Mouse (Mus musculus): ENCODE results near the gene Ankrd50. TPM values are rescaled to one million over a fixed set of nuclear protein-coding genes. Genes with fewer than 3 reads are reported as not detected.

The Ankrd50 gene
- 20.1 and 20.4 TPM in 2 replicates for polyA plus RNA-seq (2014; fragmentation: Nextera tagmentation; extraction: Ambion mirVana)

- peak; percentile 89 for ATAC-seq (replicated peaks; ENCODE audit: insufficient number of reproducible peaks, low FRiP score, low TSS enrichment, low read depth)
- under 1% methylated on average over 76 of the region's 81 CpGs for WGBS
Observed at GRCm38 (mm10) chr3:38484191-38485106, at the start of gene Ankrd50. Gene Ankrd50 (minus strand): TSS chr3:38484844.

DNA sequence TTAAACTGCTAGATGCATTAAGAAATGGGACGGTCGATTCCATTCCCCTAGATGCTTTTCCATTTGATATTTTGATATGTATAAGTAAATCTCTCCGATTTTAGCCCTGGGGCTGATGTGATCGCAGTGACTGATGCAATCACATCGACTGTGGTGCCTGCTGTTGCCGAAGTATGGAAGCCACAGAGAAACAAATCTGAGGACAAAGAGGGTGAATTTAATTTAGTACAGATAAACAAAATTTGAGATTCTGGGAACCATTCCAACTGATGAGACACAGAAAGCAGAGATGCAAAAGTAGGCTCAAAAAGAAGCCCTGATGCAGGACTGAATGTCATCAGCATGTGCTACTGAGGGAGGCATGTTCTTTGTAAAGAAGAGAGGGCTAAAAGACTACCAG lies 49.6 kb upstream of the Ankrd50 start:
- H3K36me3 ChIP-seq (replicated peaks; ENCODE audit: control insufficient read depth, insufficient read depth, low read depth, low read length) = no peaks in the 10 kb centered on the region
- no peak for ATAC-seq (replicated peaks; ENCODE audit: insufficient number of reproducible peaks, low FRiP score, low TSS enrichment, low read depth)
- H3K4me2 ChIP-seq (ENCODE audit: low read depth, low read length) = no peak overlapping the region
- H3K9ac ChIP-seq (replicated peaks; ENCODE audit: low read length) = no peak overlapping the region
- WGBS = 66% methylated on average over 6 of the region's 6 CpGs
- no peak overlapping the region for H3K27ac ChIP-seq (replicated peaks; ENCODE audit: low read depth, low read length)
- no peak overlapping the region for H3K4me3 ChIP-seq (ENCODE audit: low read depth, low read length)
- DNase-seq (ENCODE audit: low spot score) = no peak
- H3K9me3 ChIP-seq (replicated peaks; ENCODE audit: control insufficient read depth, low read length) = no peaks in the 10 kb centered on the region
- no peaks in the 10 kb centered on the region for H3K27me3 ChIP-seq (ENCODE audit: control insufficient read depth, insufficient read depth, low read length)
- H3K4me1 ChIP-seq (ENCODE audit: control insufficient read depth, insufficient read depth, low read length) = no peaks in the 10 kb centered on the region

More at GRCm38 (mm10) chr3:38484191-38485106, at the start of gene Ankrd50:
- H3K4me3 ChIP-seq (ENCODE audit: low read depth, low read length) = peak within 1 kb of the TSS; percentile 79
- peak within 1 kb of the TSS; percentile 97 for H3K9ac ChIP-seq (replicated peaks; ENCODE audit: low read length)
- no peaks in the 10 kb centered on the region for H3K9me3 ChIP-seq (replicated peaks; ENCODE audit: control insufficient read depth, low read length)
- H3K4me1 ChIP-seq (ENCODE audit: control insufficient read depth, insufficient read depth, low read length) = no peaks in the 10 kb centered on the region
- H3K27me3 ChIP-seq (ENCODE audit: control insufficient read depth, insufficient read depth, low read length) = no peaks in the 10 kb centered on the region
- DNase-seq (ENCODE audit: low spot score) = peak; percentile 98
- peak within 1 kb of the TSS; percentile 85 for H3K27ac ChIP-seq (replicated peaks; ENCODE audit: low read depth, low read length)
- no peaks in the 10 kb centered on the region for H3K36me3 ChIP-seq (replicated peaks; ENCODE audit: control insufficient read depth, insufficient read depth, low read depth, low read length)
- peak within 1 kb of the TSS; percentile 45 for H3K4me2 ChIP-seq (ENCODE audit: low read depth, low read length)

- DNase-seq (ENCODE audit: low spot score) (no peak), ATAC-seq (replicated peaks; ENCODE audit: insufficient number of reproducible peaks, low FRiP score, low TSS enrichment, low read depth) (no peak)
- H3K27ac ChIP-seq (replicated peaks; ENCODE audit: low read depth, low read length) = no peak overlapping the region
- no peaks in the 10 kb centered on the region for H3K36me3 ChIP-seq (replicated peaks; ENCODE audit: control insufficient read depth, insufficient read depth, low read depth, low read length)
- H3K4me3 ChIP-seq (ENCODE audit: low read depth, low read length) = no peak overlapping the region
- H3K9ac ChIP-seq (replicated peaks; ENCODE audit: low read length) = no peak overlapping the region
- no peak overlapping the region for H3K4me2 ChIP-seq (ENCODE audit: low read depth, low read length)
- no peaks in the 10 kb centered on the region for H3K9me3 ChIP-seq (replicated peaks; ENCODE audit: control insufficient read depth, low read length)
- H3K27me3 ChIP-seq (ENCODE audit: control insufficient read depth, insufficient read depth, low read length) = no peaks in the 10 kb centered on the region
- WGBS = 84% methylated on average over 2 of the region's 2 CpGs
- H3K4me1 ChIP-seq (ENCODE audit: control insufficient read depth, insufficient read depth, low read length) = no peaks in the 10 kb centered on the region
Observed at GRCm38 (mm10) chr3:38520426-38520825, 35.8 kb upstream of the Ankrd50 start.

GRCm38 (mm10) chr3:38519971-38520370 lies 35.3 kb upstream of the Ankrd50 start:
- Histone ChIP-seq H3K27ac (replicated peaks; ENCODE audit: low read depth, low read length) (no peak overlapping the region), H3K27me3 (ENCODE audit: control insufficient read depth, insufficient read depth, low read length) (no peaks in the 10 kb centered on the region), H3K9me3 (replicated peaks; ENCODE audit: control insufficient read depth, low read length) (no peaks in the 10 kb centered on the region), H3K4me3 (ENCODE audit: low read depth, low read length) (no peak overlapping the region), H3K4me1 (ENCODE audit: control insufficient read depth, insufficient read depth, low read length) (no peaks in the 10 kb centered on the region), H3K36me3 (replicated peaks; ENCODE audit: control insufficient read depth, insufficient read depth, low read depth, low read length) (no peaks in the 10 kb centered on the region), H3K4me2 (ENCODE audit: low read depth, low read length) (no peak overlapping the region), H3K9ac (replicated peaks; ENCODE audit: low read length) (no peak overlapping the region)
- ATAC-seq (replicated peaks; ENCODE audit: insufficient number of reproducible peaks, low FRiP score, low TSS enrichment, low read depth) (no peak), DNase-seq (ENCODE audit: low spot score) (no peak)
- 76% methylated on average over 3 of the region's 3 CpGs for WGBS

GRCm38 (mm10) chr3:38503606-38504005 lies 19.0 kb upstream of the Ankrd50 start:
- WGBS = 79% methylated on average over 4 of the region's 4 CpGs
- no peak overlapping the region for H3K27ac ChIP-seq (replicated peaks; ENCODE audit: low read depth, low read length)
- no peaks in the 10 kb centered on the region for H3K4me1 ChIP-seq (ENCODE audit: control insufficient read depth, insufficient read depth, low read length)
- DNase-seq (ENCODE audit: low spot score) (no peak), ATAC-seq (replicated peaks; ENCODE audit: insufficient number of reproducible peaks, low FRiP score, low TSS enrichment, low read depth) (no peak)
- H3K36me3 ChIP-seq (replicated peaks; ENCODE audit: control insufficient read depth, insufficient read depth, low read depth, low read length) = no peaks in the 10 kb centered on the region
- H3K27me3 ChIP-seq (ENCODE audit: control insufficient read depth, insufficient read depth, low read length) = no peaks in the 10 kb centered on the region
- no peak overlapping the region for H3K4me2 ChIP-seq (ENCODE audit: low read depth, low read length)
- H3K9ac ChIP-seq (replicated peaks; ENCODE audit: low read length) = no peak overlapping the region
- no peak overlapping the region for H3K4me3 ChIP-seq (ENCODE audit: low read depth, low read length)
- H3K9me3 ChIP-seq (replicated peaks; ENCODE audit: control insufficient read depth, low read length) = no peaks in the 10 kb centered on the region

DNA sequence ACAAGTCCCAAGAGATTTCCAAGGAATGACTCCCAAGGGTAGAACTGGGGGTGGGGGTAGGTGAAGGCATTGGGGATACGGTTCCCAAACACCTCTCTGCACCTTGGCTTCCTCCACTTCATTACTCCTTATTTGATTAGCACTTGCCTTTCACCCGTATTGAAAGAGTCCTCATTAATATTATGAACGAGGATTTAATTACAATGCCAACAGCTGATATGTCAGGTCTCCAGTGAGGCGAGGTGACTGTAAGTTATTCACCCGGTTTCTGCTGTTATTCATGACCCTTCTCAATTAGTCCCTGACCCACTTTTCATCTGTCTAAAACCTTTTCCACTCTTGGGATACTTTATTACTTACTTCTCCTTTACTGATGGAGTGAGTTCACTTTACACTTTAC lies 17.5 kb upstream of the Ankrd50 start:
- ATAC-seq (replicated peaks; ENCODE audit: insufficient number of reproducible peaks, low FRiP score, low TSS enrichment, low read depth) = no peak
- Histone ChIP-seq H3K4me2 (ENCODE audit: low read depth, low read length) (no peak overlapping the region), H3K27me3 (ENCODE audit: control insufficient read depth, insufficient read depth, low read length) (no peaks in the 10 kb centered on the region), H3K27ac (replicated peaks; ENCODE audit: low read depth, low read length) (no peak overlapping the region), H3K9me3 (replicated peaks; ENCODE audit: control insufficient read depth, low read length) (no peaks in the 10 kb centered on the region), H3K4me3 (ENCODE audit: low read depth, low read length) (no peak overlapping the region), H3K36me3 (replicated peaks; ENCODE audit: control insufficient read depth, insufficient read depth, low read depth, low read length) (no peaks in the 10 kb centered on the region), H3K4me1 (ENCODE audit: control insufficient read depth, insufficient read depth, low read length) (no peaks in the 10 kb centered on the region), H3K9ac (replicated peaks; ENCODE audit: low read length) (no peak overlapping the region)
- WGBS = 58% methylated on average over 5 of the region's 5 CpGs
- no peak for DNase-seq (ENCODE audit: low spot score)

DNA sequence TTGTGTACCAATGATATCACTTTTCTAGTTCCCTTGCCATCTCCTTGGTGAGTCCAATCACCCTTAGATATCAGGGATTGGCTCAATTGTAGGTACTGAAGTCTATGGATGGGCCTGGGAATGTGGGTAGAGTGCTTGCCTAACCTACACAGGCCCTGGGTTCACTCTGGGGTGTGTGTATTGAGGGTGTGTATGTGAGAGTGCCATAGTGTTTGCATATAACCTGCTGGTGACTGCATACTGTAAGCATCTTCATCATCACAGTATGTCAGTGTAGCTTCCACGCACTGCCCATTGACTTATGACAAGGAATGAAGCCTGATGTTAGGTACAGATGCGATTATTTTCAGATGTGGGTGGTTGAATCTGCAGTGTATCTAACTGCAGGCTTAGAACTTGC lies 17.1 kb upstream of the Ankrd50 start:
- no peak for ATAC-seq (replicated peaks; ENCODE audit: insufficient number of reproducible peaks, low FRiP score, low TSS enrichment, low read depth)
- H3K9ac ChIP-seq (replicated peaks; ENCODE audit: low read length) = no peak overlapping the region

DNA sequence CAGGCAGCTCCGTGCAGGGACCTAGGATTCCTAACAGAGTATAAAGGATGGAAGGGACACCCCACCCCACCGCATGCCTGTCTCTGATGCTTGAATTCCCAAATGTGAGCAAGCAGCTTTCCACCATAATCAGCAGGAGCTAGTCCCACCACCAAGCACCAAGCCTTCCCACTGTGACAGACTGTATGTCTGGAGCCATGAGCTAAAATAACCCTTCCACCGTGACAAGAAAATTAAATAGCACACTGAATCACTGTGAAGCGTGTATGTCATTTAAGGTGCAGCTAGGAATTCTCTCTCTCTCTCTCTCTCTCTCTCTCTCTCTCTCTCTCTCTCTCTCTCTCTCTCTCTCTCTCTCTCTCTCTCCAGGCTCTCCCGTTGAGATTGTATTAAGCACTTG lies 16.7 kb upstream of the Ankrd50 start:
- Histone ChIP-seq H3K4me3 (ENCODE audit: low read depth, low read length) (no peak overlapping the region), H3K36me3 (replicated peaks; ENCODE audit: control insufficient read depth, insufficient read depth, low read depth, low read length) (no peaks in the 10 kb centered on the region), H3K27ac (replicated peaks; ENCODE audit: low read depth, low read length) (no peak overlapping the region), H3K9me3 (replicated peaks; ENCODE audit: control insufficient read depth, low read length) (no peaks in the 10 kb centered on the region), H3K4me1 (ENCODE audit: control insufficient read depth, insufficient read depth, low read length) (no peaks in the 10 kb centered on the region), H3K27me3 (ENCODE audit: control insufficient read depth, insufficient read depth, low read length) (no peaks in the 10 kb centered on the region), H3K9ac (replicated peaks; ENCODE audit: low read length) (no peak overlapping the region), H3K4me2 (ENCODE audit: low read depth, low read length) (no peak overlapping the region)
- 79% methylated on average over 5 of the region's 5 CpGs for WGBS
- DNase-seq (ENCODE audit: low spot score) = no peak
- no peak for ATAC-seq (replicated peaks; ENCODE audit: insufficient number of reproducible peaks, low FRiP score, low TSS enrichment, low read depth)

More for the DNA sequence above, 17.1 kb upstream of the Ankrd50 start:
- H3K9me3 ChIP-seq (replicated peaks; ENCODE audit: control insufficient read depth, low read length) = no peaks in the 10 kb centered on the region
- no peaks in the 10 kb centered on the region for H3K27me3 ChIP-seq (ENCODE audit: control insufficient read depth, insufficient read depth, low read length)
- DNase-seq (ENCODE audit: low spot score) = no peak
- H3K27ac ChIP-seq (replicated peaks; ENCODE audit: low read depth, low read length) = no peak overlapping the region
- no peaks in the 10 kb centered on the region for H3K4me1 ChIP-seq (ENCODE audit: control insufficient read depth, insufficient read depth, low read length)
- WGBS = 87% methylated on average over 2 of the region's 2 CpGs
- H3K4me3 ChIP-seq (ENCODE audit: low read depth, low read length) = no peak overlapping the region
- H3K4me2 ChIP-seq (ENCODE audit: low read depth, low read length) = no peak overlapping the region
- H3K36me3 ChIP-seq (replicated peaks; ENCODE audit: control insufficient read depth, insufficient read depth, low read depth, low read length) = no peaks in the 10 kb centered on the region
